Mouse (Mus musculus) forebrain, embryonic 13.5 days (tissue): ENCODE measurements around the gene Endog. TPM values are rescaled to one million over a fixed set of nuclear protein-coding genes. Genes with fewer than 3 reads are reported as not detected.
"Not testable (repeated sequence)": the region's sequence is repeated elsewhere in the genome, so short reads cannot be mapped to it uniquely, and the experiment has no call there.

Source experiments
- ATAC-seq: fragments of 200-750 bp; cut with Nextera tagmentation; 2 replicates; pipeline ENCODE4 v1.8.0; 2017
- H3K27ac ChIP-seq: fragments of 300-500 bp; sonication (generic); 2 replicates; pipeline ENCODE4 v1.5.1; 2015; ENCODE audit warnings: inconsistent platforms, mild to moderate bottlenecking, moderate library complexity
- H3K27me3 ChIP-seq: fragments of 300-500 bp; sonication (generic); 2 replicates; pipeline ENCODE4 v1.6.1; 2015; ENCODE audit warnings: mild to moderate bottlenecking, inconsistent platforms
- H3K36me3 ChIP-seq: fragments of 300-500 bp; sonication (generic); 2 replicates; pipeline ENCODE4 v1.6.1; 2015; ENCODE audit warnings: mild to moderate bottlenecking, inconsistent platforms; ENCODE audit not compliant: poor library complexity, severe bottlenecking
- H3K4me1 ChIP-seq: fragments of 300-500 bp; sonication (generic); 2 replicates; pipeline ENCODE4 v1.6.1; 2015; ENCODE audit warnings: inconsistent platforms
- H3K4me2 ChIP-seq: fragments of 300-500 bp; sonication (generic); 2 replicates; pipeline ENCODE4 v1.6.1; 2015; ENCODE audit warnings: inconsistent platforms, mild to moderate bottlenecking, moderate library complexity
- H3K4me3 ChIP-seq: fragments of 300-500 bp; sonication (generic); 2 replicates; pipeline ENCODE4 v1.5.1; 2015; ENCODE audit warnings: mild to moderate bottlenecking, inconsistent platforms
- H3K9ac ChIP-seq: fragments of 300-500 bp; sonication (generic); 2 replicates; pipeline ENCODE4 v1.6.1; 2015; ENCODE audit warnings: mild to moderate bottlenecking, inconsistent platforms
- H3K9me3 ChIP-seq: fragments of 300-500 bp; sonication (generic); replicated peaks from 2 replicates; pipeline ENCODE4 v1.6.1; 2016; ENCODE audit warnings: inconsistent platforms
- WGBS: fragments of 180-500 bp; shearing (Covaris S2); methylation state at CpG from one replicate; pipeline ENCODE4 v1.1.7; 2015; 5-methylcytosine and 5-hydroxymethylcytosine counted together
- polyA plus RNA-seq: library from polyadenylated mRNA; unstranded; fragments of >200 nt; fragmentation: Nextera tagmentation; extraction: Ambion mirVana; gene quantifications from 2 replicates; pipeline ENCODE4 v1.2.1, GENCODE M21; 2015

Endog gene
- 9.5 and 10.4 TPM in 2 replicates for polyA plus RNA-seq

- H3K9me3 ChIP-seq = peaks cover 13% of the 10 kb centered on the region
- peaks cover 11% of the 10 kb centered on the region for H3K4me1 ChIP-seq
- peak within 1 kb of the TSS; percentile 76 for H3K9ac ChIP-seq
- H3K36me3 ChIP-seq = peaks cover 41% of the 10 kb centered on the region
- peak within 1 kb of the TSS; percentile 91 for H3K27ac ChIP-seq
- H3K4me3 ChIP-seq = peak within 1 kb of the TSS; percentile 63
- no peaks in the 10 kb centered on the region for H3K27me3 ChIP-seq
- under 1% methylated on average over 75 of the region's 75 CpGs for WGBS
- peak within 1 kb of the TSS; percentile 91 for H3K4me2 ChIP-seq
- ATAC-seq = peak; percentile 96
These were observed at the start of gene Endog for GRCm38 (mm10) chr2:30171371-30171996. Gene Endog (plus strand): TSS chr2:30171493.

GRCm38 (mm10) chr2:30122766-30123165, 48.5 kb upstream of the Endog start:
- peak overlapping the region; percentile 87 for H3K4me2 ChIP-seq
- H3K27me3 ChIP-seq = no peaks in the 10 kb centered on the region
- H3K4me1 ChIP-seq = peaks cover 45% of the 10 kb centered on the region
- no peaks in the 10 kb centered on the region for H3K9me3 ChIP-seq
- 86% methylated on average over 5 of the region's 5 CpGs for WGBS
- ATAC-seq = no peak
- H3K4me3 ChIP-seq = 0 out of 2 replicates have a peak overlapping the region, but pooled peaks have one; percentile 89
- H3K9ac ChIP-seq = peak overlapping the region; percentile 46; the same call in 1 of the 2 replicates
- H3K27ac ChIP-seq = no peak overlapping the region
- H3K36me3 ChIP-seq = peaks cover 7% of the 10 kb centered on the region; the same call in 1 of the 2 replicates

GRCm38 (mm10) chr2:30123729-30124471, 47.4 kb upstream of the Endog start:
- Histone ChIP-seq H3K27ac (peak overlapping the region; percentile 83), H3K36me3 (peaks cover 7% of the 10 kb centered on the region; the same call in 1 of the 2 replicates), H3K4me1 (peaks cover 44% of the 10 kb centered on the region), H3K9me3 (no peaks in the 10 kb centered on the region), H3K4me3 (peak overlapping the region; percentile 89), H3K27me3 (no peaks in the 10 kb centered on the region), H3K9ac (peak overlapping the region; percentile 93), H3K4me2 (peak overlapping the region; percentile 87)
- ATAC-seq = peak; percentile 72
- WGBS = under 1% methylated on average over 41 of the region's 44 CpGs

- peaks cover 36% of the 10 kb centered on the region for H3K4me1 ChIP-seq
- WGBS = 10% methylated on average over 31 of the region's 31 CpGs
- peak within 1 kb of the TSS; percentile 87 for H3K4me2 ChIP-seq
- no peaks in the 10 kb centered on the region for H3K27me3 ChIP-seq
- peak within 1 kb of the TSS; percentile 89 for H3K4me3 ChIP-seq
- peak within 1 kb of the TSS; percentile 83 for H3K27ac ChIP-seq
- ATAC-seq = peak; percentile 97
- peak within 1 kb of the TSS; percentile 93 for H3K9ac ChIP-seq
- peaks cover 7% of the 10 kb centered on the region; the same call in 1 of the 2 replicates for H3K36me3 ChIP-seq
- H3K9me3 ChIP-seq = no peaks in the 10 kb centered on the region
These were observed 46.6 kb upstream of the Endog start, which contains the start of gene Zer1 for GRCm38 (mm10) chr2:30124472-30125274. Gene Zer1 (minus strand): TSS chr2:30124585.

- H3K9ac ChIP-seq = no peak overlapping the region
- H3K4me1 ChIP-seq = peaks cover 13% of the 10 kb centered on the region
- no peaks in the 10 kb centered on the region for H3K9me3 ChIP-seq
- ATAC-seq = no peak
- H3K27me3 ChIP-seq = no peaks in the 10 kb centered on the region
- H3K27ac ChIP-seq = no peak overlapping the region
- no peak overlapping the region for H3K4me3 ChIP-seq
- WGBS = 33% methylated on average over 2 of the region's 2 CpGs
- no peaks in the 10 kb centered on the region for H3K36me3 ChIP-seq
- no peak overlapping the region for H3K4me2 ChIP-seq
These were observed 42.5 kb upstream of the Endog start for GRCm38 (mm10) chr2:30128789-30129188.

GRCm38 (mm10) chr2:30130156-30130555, 41.1 kb upstream of the Endog start:
- no peak overlapping the region for H3K4me2 ChIP-seq
- no peaks in the 10 kb centered on the region for H3K36me3 ChIP-seq
- peaks cover 19% of the 10 kb centered on the region for H3K4me1 ChIP-seq
- H3K9ac ChIP-seq = no peak overlapping the region
- ATAC-seq = no peak
- H3K27ac ChIP-seq = no peak overlapping the region
- no peak overlapping the region for H3K4me3 ChIP-seq
- no peaks in the 10 kb centered on the region for H3K27me3 ChIP-seq
- WGBS = 89% methylated on average over 4 of the region's 4 CpGs
- no peaks in the 10 kb centered on the region for H3K9me3 ChIP-seq

- ATAC-seq, H3K36me3 ChIP-seq, H3K4me2 ChIP-seq, H3K9ac ChIP-seq, H3K4me3 ChIP-seq, H3K27me3 ChIP-seq, H3K9me3 ChIP-seq, H3K27ac ChIP-seq: not testable (repeated sequence)
- H3K4me1 ChIP-seq = peaks cover 26% of the 10 kb centered on the region
- 72% methylated on average over 5 of the region's 5 CpGs for WGBS
These were observed 40.1 kb upstream of the Endog start for GRCm38 (mm10) chr2:30131240-30131639.

GRCm38 (mm10) chr2:30132801-30133612, 38.3 kb upstream of the Endog start:
- Histone ChIP-seq H3K9me3 (no peaks in the 10 kb centered on the region), H3K4me3 (peak overlapping the region; percentile 73), H3K4me2 (peak overlapping the region; percentile 93), H3K9ac (peak overlapping the region; percentile 85; the same call in 1 of the 2 replicates), H3K27me3 (no peaks in the 10 kb centered on the region), H3K36me3 (peaks cover 25% of the 10 kb centered on the region), H3K4me1 (peaks cover 26% of the 10 kb centered on the region), H3K27ac (0 out of 2 replicates have a peak overlapping the region, but pooled peaks have one; percentile 2)
- no peak for ATAC-seq
- 25% methylated on average over 16 of the region's 16 CpGs for WGBS

GRCm38 (mm10) chr2:30133613-30134377, 37.5 kb upstream of the Endog start, which contains the start of gene Tbc1d13:
Gene Tbc1d13 (plus strand): TSS chr2:30133746.
- H3K4me3 ChIP-seq = peak within 1 kb of the TSS; percentile 73
- H3K9ac ChIP-seq = peak within 1 kb of the TSS; percentile 85
- WGBS = 0% methylated on average over 46 of the region's 46 CpGs
- peak within 1 kb of the TSS; percentile 52; the same call in 1 of the 2 replicates for H3K27ac ChIP-seq
- H3K4me2 ChIP-seq = peak within 1 kb of the TSS; percentile 93
- peaks cover 26% of the 10 kb centered on the region for H3K4me1 ChIP-seq
- peak; percentile 95 for ATAC-seq
- no peaks in the 10 kb centered on the region for H3K9me3 ChIP-seq
- H3K36me3 ChIP-seq = peaks cover 33% of the 10 kb centered on the region
- H3K27me3 ChIP-seq = no peaks in the 10 kb centered on the region

- peaks cover 36% of the 10 kb centered on the region for H3K36me3 ChIP-seq
- peak overlapping the region; percentile 85 for H3K9ac ChIP-seq
- H3K4me2 ChIP-seq = peak overlapping the region; percentile 93
- 0 out of 2 replicates have a peak overlapping the region, but pooled peaks have one; percentile 52 for H3K27ac ChIP-seq
- H3K27me3 ChIP-seq = no peaks in the 10 kb centered on the region
- 31% methylated on average over 6 of the region's 6 CpGs for WGBS
- peaks cover 26% of the 10 kb centered on the region for H3K4me1 ChIP-seq
- H3K4me3 ChIP-seq = peak overlapping the region; percentile 73
- H3K9me3 ChIP-seq = no peaks in the 10 kb centered on the region
- 0 out of 2 replicates have a peak, but pooled peaks have one; percentile 1 for ATAC-seq
These were observed 36.9 kb upstream of the Endog start for GRCm38 (mm10) chr2:30134378-30134711.
